Mouse (Mus musculus) myocyte (in vitro differentiated cells): ENCODE data around the gene Tdrd3. TPM values are rescaled to one million over a fixed set of nuclear protein-coding genes. Genes with fewer than 3 reads are reported as not detected.

Experiments
- H3K27me3 ChIP-seq: one replicate; pipeline ENCODE4 v1.6.1; 2011; ENCODE audit not compliant: control insufficient read depth, insufficient read depth, insufficient read length
- H3K36me3 ChIP-seq: one replicate; pipeline ENCODE4 v1.6.1; 2011; ENCODE audit not compliant: control insufficient read depth, insufficient read depth
- H3K4me2 ChIP-seq: one replicate; pipeline ENCODE4 v1.6.1; 2011; ENCODE audit warnings: low read depth, control low read depth
- H3K4me3 ChIP-seq: one replicate; pipeline ENCODE4 v1.5.1; 2011; ENCODE audit warnings: mild to moderate bottlenecking, control low read depth, moderate library complexity
- H3K79me2 ChIP-seq: one replicate; pipeline ENCODE4 v1.6.1; 2011; ENCODE audit not compliant: control insufficient read depth, insufficient read depth
- H3ac ChIP-seq: one replicate; pipeline ENCODE4 v1.6.1; 2011; ENCODE audit not compliant: control insufficient read depth, insufficient read length
- CEBPB ChIP-seq: IDR thresholded peaks from 2 replicates; pipeline ENCODE4 v1.6.1; 2011; ENCODE audit warnings: mild to moderate bottlenecking, moderate library complexity; ENCODE audit not compliant: poor library complexity, insufficient read depth, severe bottlenecking
- E2F4 ChIP-seq: IDR thresholded peaks from one replicate; pipeline ENCODE4 v1.6.1; 2011; ENCODE audit warnings: mild to moderate bottlenecking, control low read depth, moderate library complexity; ENCODE audit not compliant: insufficient read depth
- MAX ChIP-seq: IDR thresholded peaks from one replicate; pipeline ENCODE4 v1.6.1; 2011; ENCODE audit warnings: low read depth, mild to moderate bottlenecking, control low read depth
- MYOD1 ChIP-seq, 3 experiments: IDR thresholded peaks; one replicate each; pipeline ENCODE4 v1.6.1; 2011; ENCODE audit warnings: control low read depth in 2 of 3, low read depth in 2 of 3, mild to moderate bottlenecking in 2 of 3, moderate library complexity in 1 of 3; ENCODE audit not compliant: insufficient read length in 2 of 3, control insufficient read depth in 1 of 3
- MYOG ChIP-seq, 3 experiments: IDR thresholded peaks; one replicate each; pipeline ENCODE4 v1.6.1; 2011; ENCODE audit warnings: control low read depth in 2 of 3, low read depth in 2 of 3, mild to moderate bottlenecking in 2 of 3; ENCODE audit not compliant: insufficient read length in 2 of 3, control insufficient read depth in 1 of 3, insufficient read depth in 1 of 3
- POLR2A ChIP-seq: IDR thresholded peaks from one replicate; pipeline ENCODE4 v1.6.1; 2011; ENCODE audit warnings: low read depth, mild to moderate bottlenecking, control low read depth, moderate library complexity; ENCODE audit not compliant: insufficient read length
- POLR2AphosphoS2 ChIP-seq: IDR thresholded peaks from one replicate; pipeline ENCODE4 v1.6.1; 2011; ENCODE audit warnings: low read depth, control low read depth; ENCODE audit not compliant: insufficient read length
- REST ChIP-seq: IDR thresholded peaks from one replicate; pipeline ENCODE4 v1.6.1; 2011; ENCODE audit warnings: mild to moderate bottlenecking, control low read depth, moderate library complexity; ENCODE audit not compliant: insufficient read depth, insufficient read length
- SRF ChIP-seq: IDR thresholded peaks from one replicate; pipeline ENCODE4 v1.6.1; 2011; ENCODE audit warnings: low read depth; ENCODE audit not compliant: control insufficient read depth, insufficient read length
- TCF12 ChIP-seq: IDR thresholded peaks from one replicate; pipeline ENCODE4 v1.6.1; 2011; ENCODE audit warnings: mild to moderate bottlenecking, control low read depth; ENCODE audit not compliant: poor library complexity, insufficient read depth, severe bottlenecking
- TCF3 ChIP-seq: IDR thresholded peaks from one replicate; pipeline ENCODE4 v1.6.1; 2011; ENCODE audit warnings: low read depth, control low read depth; ENCODE audit not compliant: insufficient read length
- USF1 ChIP-seq: IDR thresholded peaks from one replicate; pipeline ENCODE4 v1.6.1; 2011; ENCODE audit warnings: low read depth, mild to moderate bottlenecking, control low read depth, moderate library complexity
- polyA plus RNA-seq: library from polyadenylated mRNA; unstranded; fragments of >200 nt; fragmentation: generic; extraction: Trizol; gene quantifications from one replicate; pipeline ENCODE4 v1.2.1, GENCODE M21; 2012; ENCODE audit warnings: missing spikeins

Gene Tdrd3
- polyA plus RNA-seq, 1 experiment: 5.1 TPM

GRCm38 (mm10) chr14:87552211-87552610 lies 135.8 kb downstream of the Tdrd3 start:
- Histone ChIP-seq H3K79me2 (no peaks in the 10 kb centered on the region), H3ac (no peak overlapping the region), H3K4me3 (no peak overlapping the region), H3K27me3 (no peaks in the 10 kb centered on the region), H3K4me2 (no peak overlapping the region), H3K36me3 (no peaks in the 10 kb centered on the region)
- TF ChIP-seq POLR2AphosphoS2: no peak
- TF ChIP-seq REST: no peak
- TF ChIP-seq SRF: no peak
- TF ChIP-seq MYOD1 (IDR thresholded peaks at IDR 0.05; ENCODE audit: control insufficient read depth in 1 of 3, insufficient read length in 2 of 3, low read depth in 2 of 3): no peak

DNA sequence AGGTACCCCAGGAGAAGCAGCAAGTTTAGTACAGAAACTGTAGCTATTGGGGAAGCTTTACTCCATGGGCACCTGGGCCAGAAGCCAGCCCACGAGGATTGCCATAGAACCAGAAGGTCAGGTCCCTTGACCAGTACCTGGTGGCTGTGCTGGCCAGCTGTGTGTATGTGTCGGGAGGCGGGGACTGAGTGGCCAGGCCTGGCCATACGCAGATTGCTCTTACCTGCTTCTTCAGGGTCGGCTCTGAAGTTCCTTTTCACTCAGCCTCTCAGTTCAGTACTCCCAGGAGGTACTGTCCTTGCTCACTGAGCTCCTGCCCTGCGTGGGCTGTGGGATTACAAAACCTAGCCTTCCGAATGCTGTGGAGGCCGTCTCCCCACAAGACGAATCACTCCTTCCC lies 147.4 kb downstream of the Tdrd3 start:
- peaks cover 5% of the 10 kb centered on the region for H3K27me3 ChIP-seq
- H3K79me2 ChIP-seq: no peaks in the 10 kb centered on the region
- no peaks in the 10 kb centered on the region for H3K36me3 ChIP-seq
- no peak overlapping the region for H3ac ChIP-seq
- H3K4me2 ChIP-seq: no peak overlapping the region
- no peak for TF ChIP-seq TCF12
- no peak for TF ChIP-seq CEBPB
- TF ChIP-seq SRF: no peak
- no peak for TF ChIP-seq MYOD1 (IDR thresholded peaks at IDR 0.05; ENCODE audit: control insufficient read depth in 1 of 3, insufficient read length in 2 of 3, low read depth in 2 of 3)
- TF ChIP-seq POLR2A: no peak
- no peak for TF ChIP-seq TCF3
- TF ChIP-seq MYOG (IDR thresholded peaks at IDR 0.05; ENCODE audit: control insufficient read depth in 1 of 3, insufficient read depth in 1 of 3, insufficient read length in 2 of 3, low read depth in 2 of 3): no peak
- no peak for TF ChIP-seq REST
- no peak for TF ChIP-seq POLR2AphosphoS2
- no peak for TF ChIP-seq MAX
- no peak for TF ChIP-seq E2F4
- no peak for TF ChIP-seq USF1
- no peak overlapping the region for H3K4me3 ChIP-seq

DNA sequence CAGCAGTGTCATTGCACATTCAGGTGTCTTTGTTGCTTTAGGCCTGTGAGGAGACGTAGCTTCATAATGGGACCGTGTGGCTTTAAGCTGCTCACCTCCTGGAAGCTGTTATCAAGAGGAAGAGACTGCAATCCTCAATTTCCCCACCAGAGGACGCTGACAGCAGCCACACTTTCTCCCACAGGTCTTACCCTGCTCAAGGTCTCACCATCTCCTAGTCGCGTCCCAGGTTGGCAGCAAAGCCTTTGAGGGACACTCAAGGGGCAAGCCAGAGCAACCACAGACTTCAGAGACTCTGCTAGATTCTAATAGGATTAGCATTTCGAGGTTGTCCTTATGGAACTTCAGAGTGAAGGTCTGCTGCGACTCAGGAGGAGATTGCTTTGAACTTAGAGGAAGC lies 149.8 kb downstream of the Tdrd3 start:
- no peaks in the 10 kb centered on the region for H3K27me3 ChIP-seq
- H3K79me2 ChIP-seq: no peaks in the 10 kb centered on the region
- no peaks in the 10 kb centered on the region for H3K36me3 ChIP-seq
- no peak overlapping the region for H3K4me3 ChIP-seq
- no peak overlapping the region for H3K4me2 ChIP-seq
- H3ac ChIP-seq: no peak overlapping the region
- TF ChIP-seq REST (no peak), CEBPB (no peak), POLR2AphosphoS2 (no peak), USF1 (no peak), TCF3 (no peak), SRF (no peak), POLR2A (no peak), MYOD1 (IDR thresholded peaks at IDR 0.05; ENCODE audit: control insufficient read depth in 1 of 3, insufficient read length in 2 of 3, low read depth in 2 of 3) (no peak)

DNA sequence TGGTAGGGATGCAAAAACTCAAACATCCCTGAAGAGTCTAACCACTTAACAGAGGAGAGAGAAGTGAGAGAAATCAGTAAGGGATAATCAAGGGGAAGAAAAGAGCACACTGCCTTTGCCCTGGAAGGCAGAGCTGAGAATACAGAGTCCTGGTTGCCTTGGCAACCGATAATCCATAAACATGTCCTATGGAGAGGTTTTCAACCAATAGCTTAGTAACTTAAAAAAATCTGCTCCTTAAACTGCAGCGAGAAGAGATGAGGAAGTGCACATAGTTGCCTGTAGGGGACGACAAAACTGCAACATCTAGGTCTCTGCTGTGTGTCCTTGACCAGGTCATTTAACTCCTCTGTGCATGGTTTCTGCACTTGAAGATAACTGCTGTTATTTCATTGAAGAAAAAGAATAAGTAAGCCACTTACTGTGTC lies 150.6 kb downstream of the Tdrd3 start:
- Histone ChIP-seq H3K36me3 (no peaks in the 10 kb centered on the region), H3K4me3 (no peak overlapping the region), H3K4me2 (peak overlapping the region; percentile 87), H3K27me3 (no peaks in the 10 kb centered on the region), H3K79me2 (no peaks in the 10 kb centered on the region), H3ac (no peak overlapping the region)
- TF ChIP-seq POLR2AphosphoS2 (no peak), POLR2A (no peak), E2F4 (no peak), REST (no peak), CEBPB (no peak), MYOD1 (IDR thresholded peaks at IDR 0.05; ENCODE audit: control insufficient read depth in 1 of 3, insufficient read length in 2 of 3, low read depth in 2 of 3) (no peak), TCF12 (no peak), MAX (no peak), SRF (no peak), MYOG (IDR thresholded peaks at IDR 0.05; ENCODE audit: control insufficient read depth in 1 of 3, insufficient read depth in 1 of 3, insufficient read length in 2 of 3, low read depth in 2 of 3) (no peak), TCF3 (no peak), USF1 (no peak)

- no peak for TF ChIP-seq POLR2AphosphoS2
- no peak for TF ChIP-seq TCF12
- no peak for TF ChIP-seq SRF
- no peak for TF ChIP-seq USF1
- TF ChIP-seq MAX: no peak
- TF ChIP-seq REST: no peak
- TF ChIP-seq MYOG (IDR thresholded peaks at IDR 0.05; ENCODE audit: control insufficient read depth in 1 of 3, insufficient read depth in 1 of 3, insufficient read length in 2 of 3, low read depth in 2 of 3): no peak
- no peak for TF ChIP-seq CEBPB
- no peak for TF ChIP-seq E2F4
- TF ChIP-seq TCF3: no peak
- no peak for TF ChIP-seq POLR2A
- H3ac ChIP-seq: no peak overlapping the region
- no peaks in the 10 kb centered on the region for H3K36me3 ChIP-seq
- no peaks in the 10 kb centered on the region for H3K27me3 ChIP-seq
- H3K79me2 ChIP-seq: no peaks in the 10 kb centered on the region
- H3K4me3 ChIP-seq: peak overlapping the region; percentile 18
- peak overlapping the region; percentile 87 for H3K4me2 ChIP-seq
Observed at GRCm38 (mm10) chr14:87567626-87568446, 151.4 kb downstream of the Tdrd3 start.
